ENCODE assay signal across 9 mouse cellular contexts in genomic region chr11:31900736-31901135, GRCm38 (mm10). TPM values are rescaled to one million over a fixed set of nuclear protein-coding genes. Genes with fewer than 3 reads are reported as not detected.
DNase-seq lines count a peak whose midpoint lies in the region; ATAC-seq lines count a peak whose summit lies in the region.
"Had no signal": no experiment of that assay in that cellular context is flagged by ENCODE, and none has a peak within 500 bp of the region (broad histone marks: within the 10 kb centered on the region; RNA-seq: fewer than 3 reads in every experiment).

No protein-coding gene starts in this region.

- H3K27ac ChIP-seq in kidney, embryonic 14.5 days (ENCODE audit: low read depth, low read length), result no peak overlapping the region
- peak overlapping the region; percentile 37 for H3K27ac ChIP-seq in liver, embryonic 13.5 days

- no peak overlapping the region for H3K4me2 ChIP-seq in kidney, embryonic 14.5 days (replicated peaks; ENCODE audit: low read depth, low read length)
- H3K4me2 ChIP-seq in liver, embryonic 13.5 days, result no peak overlapping the region
- H3K4me2 ChIP-seq: neural tube, embryonic 13.5 days had no signal

- H3K27me3 ChIP-seq in kidney, embryonic 14.5 days (ENCODE audit: control insufficient read depth, insufficient read depth, low read length), result no peaks in the 10 kb centered on the region
- no peaks in the 10 kb centered on the region for H3K27me3 ChIP-seq in liver, embryonic 13.5 days
- H3K27me3 ChIP-seq: neural tube, embryonic 13.5 days had no signal

- H3K9ac ChIP-seq in kidney, embryonic 14.5 days (ENCODE audit: low read depth, low read length), result no peak overlapping the region
- H3K9ac ChIP-seq in liver, embryonic 13.5 days, result no peak overlapping the region
- H3K9ac ChIP-seq: neural tube, embryonic 13.5 days had no signal

- no peaks in the 10 kb centered on the region for H3K9me3 ChIP-seq in kidney, embryonic 14.5 days (ENCODE audit: control insufficient read depth, low read length)
- H3K9me3 ChIP-seq in liver, embryonic 13.5 days (replicated peaks), result no peaks in the 10 kb centered on the region
- H3K9me3 ChIP-seq: neural tube, embryonic 13.5 days had no signal

- no peaks in the 10 kb centered on the region for H3K36me3 ChIP-seq in kidney, embryonic 14.5 days (ENCODE audit: control insufficient read depth, insufficient read depth, low read length)
- H3K36me3 ChIP-seq in liver, embryonic 13.5 days, result peaks cover 66% of the 10 kb centered on the region

- no peaks in the 10 kb centered on the region for H3K4me1 ChIP-seq in kidney, embryonic 14.5 days (ENCODE audit: control insufficient read depth, insufficient read depth, low read length)
- H3K4me1 ChIP-seq in liver, embryonic 13.5 days (replicated peaks), result peaks cover 71% of the 10 kb centered on the region
- H3K4me1 ChIP-seq: neural tube, embryonic 13.5 days had no signal

- 20% methylated on average over 1 of the region's 1 CpGs for WGBS in kidney, embryonic 14.5 days
- 45% methylated on average over 1 of the region's 1 CpGs for WGBS in liver, embryonic 13.5 days (ENCODE audit: insufficient replicate concordance)

- no peak overlapping the region for H3K4me3 ChIP-seq in kidney, embryonic 14.5 days (ENCODE audit: low read length)
- H3K4me3 ChIP-seq in liver, embryonic 13.5 days (replicated peaks), result no peak overlapping the region
- H3K4me3 ChIP-seq: neural tube, embryonic 13.5 days had no signal

- no peak for ATAC-seq in kidney, embryonic 14.5 days (ENCODE audit: low FRiP score, low TSS enrichment)
- no peak for ATAC-seq in liver, embryonic 13.5 days (ENCODE audit: low read depth)

- DNase-seq in kidney, adult 9 months, result peak; percentile 55
- DNase-seq in brain, adult 2 months (ENCODE audit: low read depth, low spot score), result peak; percentile 74
- DNase-seq in heart, adult 9 months (ENCODE audit: low spot score in 2 of 2), result peak; percentile 43 to 61
- DNase-seq in liver, embryonic 13.5 days, result no peak
- DNase-seq in cerebellum, adult 18-20 months, result no peak
- no peak for DNase-seq in left cerebral cortex, adult 11 months (ENCODE audit: low spot score)
- DNase-seq: thymus, postnatal 4 days had no signal

RNA-seq across cellular contexts. Expression of gene Cpeb4, which starts 28.7 kb away (rescaled TPM):
- polyA plus RNA-seq in kidney, embryonic 14.5 days (2014; fragmentation: Nextera tagmentation; extraction: Ambion mirVana), result 3.0 and 5.0 TPM in 2 replicates
- 14.3 and 21.6 TPM in 2 replicates for polyA plus RNA-seq in liver, embryonic 13.5 days (2015; fragmentation: Nextera tagmentation; extraction: Ambion mirVana)

Comparison
In these comparisons a context has a peak if more than half of its experiments do, and no peak if none do; other contexts are left out.
1. DNase-seq: peak in kidney, adult 9 months (single experiment), brain, adult 2 months (single experiment) and heart, adult 9 months (2 of 2); none in liver, embryonic 13.5 days (single experiment), cerebellum, adult 18-20 months (0 of 2) and left cerebral cortex, adult 11 months (single experiment).